Mouse (Mus musculus) left cerebral cortex, postnatal 36 days (tissue): ENCODE data around the gene Rasa4. TPM values are rescaled to one million over a fixed set of nuclear protein-coding genes. Genes with fewer than 3 reads are reported as not detected.
"Not testable (repeated sequence)": the region's sequence is repeated elsewhere in the genome, so short reads cannot be mapped to it uniquely, and the experiment has no call there.

Source experiments
- DNase-seq, 2 experiments: peaks; one replicate each; pipeline ENCODE4 v3.0.0; 2021 to 2022; ENCODE audit warnings: low spot score in 2 of 2, mixed read lengths in 1 of 2
- intact Hi-C: fragments of 180-260 bp; cut with DNase I; formaldehyde crosslinking; loops from one replicate; pipeline ENCODE4 v1.15.1; 2025
- total RNA-seq, 2 experiments: library from RNA; stranded (reverse); gene quantifications; 2 replicates each; pipeline ENCODE4 v1.2.3; 2021

Gene Rasa4
- total RNA-seq, 2 experiments from 2014 or later = 3.8 to 7.0 TPM

- intact Hi-C loops = no loop called here
These were observed 18.5 kb downstream of the Rasa4 start for GRCm38 (mm10) chr5:136102099-136102820.

GRCm38 (mm10) chr5:136104511-136104910 is 20.8 kb downstream of the Rasa4 start:
- intact Hi-C loops = no loop called here
- no peak for DNase-seq

More at GRCm38 (mm10) chr5:136102099-136102820, 18.5 kb downstream of the Rasa4 start:
- peak; percentile 79 to 81 for DNase-seq

DNA sequence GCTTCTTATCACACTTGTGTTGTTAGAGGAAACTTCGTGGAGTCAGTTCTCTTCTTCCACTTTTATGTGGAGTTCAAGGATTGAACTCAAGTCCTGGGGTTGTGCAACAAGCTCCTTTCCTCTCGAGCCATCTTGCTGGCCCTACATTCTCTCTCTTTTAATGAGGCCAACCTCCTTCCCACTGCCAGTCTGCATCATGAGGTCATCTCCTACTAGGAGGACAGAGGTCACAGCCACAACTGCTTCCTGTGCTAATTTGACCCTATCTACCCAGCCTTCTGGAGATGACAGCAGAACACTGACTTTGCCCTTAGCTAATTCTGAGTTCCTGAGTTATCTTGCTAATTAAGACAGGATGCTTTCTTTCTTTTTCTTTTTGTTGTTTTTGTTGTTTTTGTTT is 24.8 kb downstream of the Rasa4 start:
- intact Hi-C loops = no loop called here
- DNase-seq = no peak

DNA sequence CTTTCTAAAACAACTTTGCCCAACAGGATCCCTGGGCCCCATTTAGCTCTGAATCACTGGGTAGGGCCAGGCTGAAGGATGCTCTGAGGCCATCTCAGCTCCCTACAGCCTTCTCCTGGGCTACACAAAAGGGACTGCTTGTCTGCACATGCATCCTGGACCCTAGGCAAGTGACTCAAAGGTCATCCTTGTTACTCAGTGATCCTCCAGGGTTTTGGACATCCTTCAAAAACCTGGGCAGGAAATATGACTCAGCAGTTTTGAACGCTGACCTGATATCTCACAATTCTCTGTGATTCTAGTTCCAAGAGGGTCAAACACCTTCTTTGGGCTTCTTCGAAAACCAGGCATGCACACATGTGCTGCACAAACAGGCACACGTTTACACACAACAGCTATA is 25.3 kb downstream of the Rasa4 start:
- intact Hi-C loops = no loop called here
- DNase-seq = no peak

DNA sequence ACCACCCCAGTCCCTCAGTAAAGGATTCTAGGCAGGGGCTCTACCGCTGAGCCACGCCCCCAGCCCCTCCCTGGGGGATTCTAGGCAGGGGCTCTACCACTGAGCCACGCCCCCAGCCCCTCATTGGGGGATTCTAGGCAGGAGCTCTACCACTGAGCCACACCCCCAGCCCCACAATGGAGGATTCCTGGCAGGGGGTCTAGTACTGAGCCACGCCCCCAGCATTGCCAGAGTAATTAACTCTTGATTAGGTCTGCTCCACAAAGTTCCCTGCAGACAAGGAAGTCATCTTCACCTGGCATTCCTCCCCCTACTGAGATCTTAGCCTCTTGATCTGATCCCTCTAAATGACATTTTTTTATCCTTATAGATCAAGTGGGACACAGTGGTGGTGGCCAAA is 29.8 kb downstream of the Rasa4 start:
- DNase-seq, intact Hi-C loops: not testable (repeated sequence)

DNA sequence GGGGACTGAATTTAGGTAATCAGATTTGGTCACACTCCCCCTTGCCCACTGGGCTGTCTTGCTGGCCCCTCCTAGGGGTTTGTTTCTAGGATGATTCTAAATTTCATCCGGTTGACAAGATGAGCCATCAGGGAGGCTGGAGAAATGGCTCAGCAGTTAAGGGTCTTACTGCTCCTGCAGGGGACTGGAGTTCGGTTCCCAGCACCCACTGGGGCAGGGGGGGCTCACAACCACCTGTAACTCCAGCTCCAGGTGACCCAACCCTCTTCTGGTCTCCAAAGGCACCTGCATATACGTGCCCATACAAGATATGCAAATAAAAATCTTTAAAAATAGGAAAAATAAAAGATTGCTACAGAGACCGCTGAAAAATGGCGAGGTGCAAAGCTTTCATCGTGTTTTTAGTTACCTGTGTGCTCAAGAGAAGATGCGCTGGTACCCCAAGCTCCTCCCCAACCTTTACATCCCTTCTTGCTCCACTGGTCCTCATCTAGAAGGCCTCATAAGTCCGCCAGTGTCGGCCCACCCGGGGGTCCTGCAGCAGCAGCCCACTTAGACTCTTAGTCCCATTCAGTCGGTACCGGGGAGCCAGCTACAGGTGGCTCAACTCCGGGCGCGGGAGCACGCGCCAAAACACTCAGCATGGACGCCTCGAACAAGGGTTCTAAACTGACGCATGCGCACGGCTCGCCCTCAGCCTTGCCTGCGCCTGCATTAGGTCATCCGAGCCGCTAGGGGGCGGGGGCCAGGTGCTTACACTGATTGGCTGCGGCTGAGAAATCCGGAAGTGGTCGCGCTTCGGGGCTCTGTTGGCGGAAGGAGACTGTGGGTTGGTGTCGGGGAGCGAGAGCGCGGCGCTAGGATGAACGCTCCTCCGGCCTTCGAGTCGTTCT is 32.4 kb downstream of the Rasa4 start, which contains the start of gene Polr2j:
Polr2j (plus strand) TSS at position 741 of the 893 bp plus-strand sequence.
- DNase-seq = peak; percentile 97 to 98
- intact Hi-C loops = loop anchor here (2.0 kb wide), 1 partner anchor 19 kb away; no protein-coding TSS in a partner anchor

DNA sequence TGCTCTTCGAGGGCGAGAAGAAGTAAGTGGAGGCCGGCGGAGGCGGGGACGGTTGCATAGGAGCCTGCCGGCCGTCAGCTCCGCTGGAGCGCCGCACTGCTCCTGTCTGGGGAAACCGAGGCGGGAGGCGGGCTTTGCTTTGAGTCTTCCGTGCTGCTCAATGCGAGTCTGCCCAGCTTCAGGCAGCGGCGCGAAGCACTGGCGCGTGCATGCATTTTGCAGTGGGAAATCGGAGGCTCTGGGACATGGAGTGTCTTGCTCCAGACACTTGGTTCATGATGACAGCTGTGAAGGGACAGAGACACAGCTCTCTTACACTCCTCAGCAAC is 33.0 kb downstream of the Rasa4 start:
- intact Hi-C loops = loop anchor here (2.0 kb wide), 1 partner anchor 18 kb away; no protein-coding TSS in a partner anchor
- DNase-seq = no peak

GRCm38 (mm10) chr5:136122165-136122564 is 38.4 kb downstream of the Rasa4 start:
- intact Hi-C loops = no loop called here
- no peak for DNase-seq

DNA sequence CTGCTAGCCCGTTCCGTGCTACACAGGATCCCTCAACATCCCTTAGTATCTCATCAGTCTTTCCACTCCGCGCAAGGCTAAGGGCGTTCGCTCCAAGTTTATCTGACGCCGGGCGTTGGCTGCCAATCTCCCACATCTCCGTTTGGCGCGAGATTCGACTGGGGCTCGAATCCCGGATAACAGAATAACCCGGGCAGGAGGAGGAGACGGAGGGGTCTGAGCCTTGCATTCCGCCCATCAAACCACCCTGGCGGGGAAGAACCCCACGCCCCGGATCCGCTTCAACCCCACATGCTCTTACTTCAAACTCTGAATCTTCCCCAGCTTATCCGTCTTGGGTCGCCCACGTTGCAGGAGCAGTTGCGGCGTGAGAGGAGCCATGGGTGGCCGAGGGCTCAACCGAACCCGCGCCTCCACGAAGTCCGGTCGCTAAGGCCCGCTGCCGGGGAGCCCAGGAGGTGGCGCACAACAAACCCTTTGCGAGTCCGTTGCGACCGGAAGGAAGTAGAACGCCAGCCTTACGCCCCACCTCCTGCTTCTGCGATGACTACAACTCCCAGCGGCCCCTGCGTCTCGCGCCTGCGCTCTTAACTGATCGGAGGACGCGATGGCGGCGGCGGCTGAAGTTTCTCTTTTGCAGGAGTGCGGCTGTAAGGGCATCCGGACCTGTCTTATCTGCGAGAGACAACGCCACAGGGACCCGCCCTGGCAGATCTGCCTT is 52.0 kb downstream of the Rasa4 start, which contains the start of the genes Lrwd1 and Alkbh4:
Lrwd1 (minus strand) TSS at position 504 of the 721 bp plus-strand sequence.
Alkbh4 (plus strand) TSS at position 576 of the 721 bp plus-strand sequence.
- intact Hi-C loops = loop anchor here (2.0 to 5.0 kb wide), 3 partner anchors 19 to 117 kb away; partner anchors contain the start of gene Polr2j
- peak; percentile 93 for DNase-seq

GRCm38 (mm10) chr5:136136292-136136990 is 52.7 kb downstream of the Rasa4 start:
- no peak for DNase-seq
- intact Hi-C loops = loop anchor here (5.0 kb wide), 1 partner anchor 116 kb away; no protein-coding TSS in a partner anchor

DNA sequence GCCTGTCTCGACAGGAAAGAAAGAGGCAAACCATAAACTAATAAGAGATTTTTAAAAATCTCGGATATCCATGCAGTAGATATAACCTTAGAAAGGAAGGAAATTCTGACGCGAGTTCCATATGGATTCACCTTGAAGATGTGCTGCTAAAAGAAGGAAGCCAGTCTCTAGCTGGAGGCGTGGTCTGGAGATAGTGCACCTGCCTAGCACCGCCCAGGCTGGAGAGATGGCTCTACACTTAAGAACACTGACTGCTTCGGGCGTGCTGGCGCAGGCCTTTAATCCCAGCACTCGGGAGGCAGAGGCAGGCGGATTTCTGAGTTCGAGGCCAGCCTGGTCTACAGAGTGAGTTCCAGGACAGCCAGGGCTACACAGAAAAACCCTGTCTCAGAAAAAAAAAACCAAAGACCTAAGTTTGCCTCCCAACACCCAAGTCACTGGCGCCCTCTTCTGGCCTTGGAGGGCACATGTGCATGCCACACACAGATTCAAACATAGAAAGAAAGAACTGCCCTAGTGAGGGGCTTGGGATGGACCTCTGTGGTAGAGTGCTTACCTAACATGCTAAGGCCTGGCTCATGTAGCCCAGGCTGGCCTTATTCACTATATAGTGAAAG is 54.0 kb downstream of the Rasa4 start:
- no peak for DNase-seq
- intact Hi-C loops = loop anchor here (5.0 kb wide), 1 partner anchor 115 kb away; no protein-coding TSS in a partner anchor

GRCm38 (mm10) chr5:136139393-136139792 is 55.7 kb downstream of the Rasa4 start:
- no peak for DNase-seq
- intact Hi-C loops = loop anchor here (5.0 kb wide), 1 partner anchor 113 kb away; no protein-coding TSS in a partner anchor

GRCm38 (mm10) chr5:136140057-136140482 is 56.4 kb downstream of the Rasa4 start:
- no peak for DNase-seq
- intact Hi-C loops = no loop called here

GRCm38 (mm10) chr5:136142746-136143145 is 59.0 kb downstream of the Rasa4 start:
- intact Hi-C loops = no loop called here
- no peak for DNase-seq

DNA sequence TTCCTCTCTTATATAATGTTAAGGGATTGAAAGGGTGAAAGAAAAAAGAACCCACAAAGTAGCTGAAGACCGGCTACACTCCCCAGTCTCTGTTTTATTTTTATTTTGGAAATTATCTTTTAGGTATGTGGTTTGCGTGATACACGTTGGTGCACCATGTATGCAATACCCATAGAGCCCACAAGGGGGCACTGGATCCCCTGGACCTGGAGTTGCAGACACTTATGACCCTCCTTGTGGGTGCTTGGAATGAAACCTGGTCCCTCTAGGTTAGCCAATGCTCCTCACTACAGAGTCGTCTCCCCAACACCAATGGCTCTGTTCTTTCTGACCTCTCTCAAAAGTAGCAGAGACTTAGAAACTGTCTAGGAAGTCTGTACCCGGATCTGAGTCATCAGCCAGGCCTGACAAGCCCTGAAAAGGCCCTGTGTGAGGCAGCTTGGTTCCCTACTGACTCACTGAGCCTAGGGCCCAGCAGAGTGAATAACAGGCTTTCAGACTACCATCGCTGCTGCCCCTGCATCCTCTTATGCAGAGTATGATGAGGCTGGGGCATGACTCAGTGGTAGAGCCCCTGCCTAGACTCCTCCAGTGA is 59.5 kb downstream of the Rasa4 start:
- intact Hi-C loops = no loop called here
- DNase-seq = no peak

DNA sequence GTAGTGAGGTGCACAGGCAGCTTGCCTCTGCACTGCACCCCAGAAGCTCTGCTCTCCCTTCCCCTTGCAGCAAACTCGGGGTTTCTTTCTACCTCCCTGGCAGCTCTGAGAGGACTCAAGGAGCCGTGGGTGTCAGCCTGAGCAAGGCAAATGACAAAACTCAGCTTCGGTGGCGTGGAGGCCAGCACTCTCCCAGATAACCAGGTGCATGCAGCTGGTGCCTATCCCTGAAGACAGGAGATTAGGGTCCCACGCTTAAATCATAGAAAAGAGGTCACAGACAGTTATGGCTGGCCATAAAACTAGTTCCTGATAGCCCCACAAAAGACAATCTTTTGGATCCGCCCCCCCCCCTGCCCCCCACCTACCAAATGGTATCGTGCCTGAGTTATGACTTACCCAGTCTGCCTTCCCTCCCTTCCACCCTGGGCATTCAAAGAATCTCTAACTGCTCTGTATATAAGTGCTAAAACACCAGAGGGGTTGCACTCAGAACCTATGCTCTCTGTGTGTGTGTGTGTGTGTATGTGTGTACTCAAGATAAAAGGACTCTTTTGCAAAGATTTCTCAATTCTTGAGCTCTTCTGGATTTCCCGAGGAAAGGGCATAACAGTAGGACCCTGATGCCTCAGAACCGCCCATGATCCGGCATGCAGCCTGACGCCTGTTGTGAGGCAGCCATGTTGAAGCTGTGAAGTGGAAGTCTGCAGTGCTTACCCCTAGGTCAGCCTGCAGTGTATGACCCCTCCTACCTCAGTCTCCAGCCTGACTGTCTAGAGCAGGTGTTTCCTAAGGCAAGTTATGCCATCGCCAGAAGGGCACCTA is 61.1 kb downstream of the Rasa4 start:
- intact Hi-C loops = no loop called here
- DNase-seq = no peak

- DNase-seq = no peak
- intact Hi-C loops = no loop called here
These were observed 63.2 kb downstream of the Rasa4 start for GRCm38 (mm10) chr5:136146936-136147335.
